Mouse (Mus musculus) hindbrain, embryonic 14.5 days (tissue): ENCODE results near the gene Ralgds. TPM values are rescaled to one million over a fixed set of nuclear protein-coding genes. Genes with fewer than 3 reads are reported as not detected.
A peak's percentile ranks its signal among the peaks of the same experiment; 100 is the strongest.
"Not testable (repeated sequence)": the region's sequence is repeated elsewhere in the genome, so short reads cannot be mapped to it uniquely, and the experiment has no call there.

ENCODE experiments used
- ATAC-seq: fragments of 200-750 bp; cut with Nextera tagmentation; 2 replicates; pipeline ENCODE4 v1.8.0; 2017; ENCODE audit warnings: moderate number of reproducible peaks, mild to moderate bottlenecking, moderate TSS enrichment, moderate library complexity; ENCODE audit not compliant: low FRiP score
- DNase-seq: peaks from one replicate; pipeline ENCODE4 v3.0.0-alpha.2; 2015; ENCODE audit warnings: low spot score
- H3K27ac ChIP-seq: fragments of 300-500 bp; sonication (generic); 2 replicates; pipeline ENCODE4 v1.5.1; 2014; ENCODE audit warnings: mild to moderate bottlenecking, moderate library complexity
- H3K27me3 ChIP-seq: fragments of 300-500 bp; sonication (generic); 2 replicates; pipeline ENCODE4 v1.6.1; 2014; ENCODE audit warnings: mild to moderate bottlenecking, low read length, mixed read lengths; ENCODE audit not compliant: control insufficient read depth, insufficient read depth
- H3K36me3 ChIP-seq: fragments of 300-500 bp; sonication (generic); replicated peaks from 2 replicates; pipeline ENCODE4 v1.6.1; 2014; ENCODE audit not compliant: control insufficient read depth, insufficient read depth
- H3K4me1 ChIP-seq: fragments of 300-500 bp; sonication (generic); replicated peaks from 2 replicates; pipeline ENCODE4 v1.6.1; 2014; ENCODE audit warnings: antibody characterized with exemption, low read length, mixed read lengths; ENCODE audit not compliant: control insufficient read depth, insufficient read depth
- H3K4me2 ChIP-seq: fragments of 300-500 bp; sonication (generic); replicated peaks from 2 replicates; pipeline ENCODE4 v1.6.1; 2014; ENCODE audit warnings: mild to moderate bottlenecking, moderate library complexity
- H3K4me3 ChIP-seq: fragments of 300-500 bp; sonication (generic); replicated peaks from 2 replicates; pipeline ENCODE4 v1.5.1; 2014; ENCODE audit warnings: mild to moderate bottlenecking, low read length
- H3K9ac ChIP-seq: fragments of 300-500 bp; sonication (generic); 2 replicates; pipeline ENCODE4 v1.6.1; 2014
- H3K9me3 ChIP-seq: fragments of 300-500 bp; sonication (generic); 2 replicates; pipeline ENCODE4 v1.6.1; 2016; ENCODE audit warnings: low read length; ENCODE audit not compliant: control insufficient read depth
- WGBS: fragments of 180-500 bp; shearing (Covaris S2); extraction: QIAGEN DNeasy Blood & Tissue Kit; methylation state at CpG from one replicate; pipeline ENCODE4 v1.1.7; 2014; 5-methylcytosine and 5-hydroxymethylcytosine counted together
- polyA plus RNA-seq: library from polyadenylated mRNA; unstranded; fragments of >200 nt; fragmentation: Nextera tagmentation; extraction: Ambion mirVana; gene quantifications from 2 replicates; pipeline ENCODE4 v1.2.1, GENCODE M21; 2014

Gene Ralgds
- polyA plus RNA-seq, 1 experiment from 2014 or later = 92.9 TPM

DNA sequence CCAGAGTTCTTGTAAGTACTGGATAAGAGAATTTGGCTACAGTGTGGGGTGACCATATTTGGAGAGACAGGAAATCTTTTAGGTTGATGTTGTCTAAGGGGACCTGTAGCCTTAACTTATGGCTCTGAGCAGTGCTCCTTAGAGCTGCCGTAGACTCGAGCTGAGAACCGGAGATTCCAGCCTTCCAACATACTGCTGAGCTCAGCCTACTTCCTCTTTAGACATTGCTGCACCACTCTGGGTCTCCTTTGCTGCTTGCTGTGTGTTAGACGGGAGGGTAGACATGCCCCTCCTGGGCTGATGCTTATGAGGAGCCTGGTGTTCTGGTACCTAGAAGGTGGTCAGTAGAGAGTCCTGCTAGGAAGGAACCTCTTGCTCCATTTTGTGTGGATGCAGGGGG, 14.5 kb upstream of the Ralgds start:
- Histone ChIP-seq H3K27ac (no peak overlapping the region), H3K4me3 (no peak overlapping the region), H3K36me3 (no peaks in the 10 kb centered on the region), H3K27me3 (no peaks in the 10 kb centered on the region), H3K9me3 (no peaks in the 10 kb centered on the region), H3K4me1 (no peaks in the 10 kb centered on the region), H3K9ac (no peak overlapping the region), H3K4me2 (no peak overlapping the region)
- 82% methylated on average over 4 of the region's 4 CpGs for WGBS
- ATAC-seq = no peak
- DNase-seq = no peak

DNA sequence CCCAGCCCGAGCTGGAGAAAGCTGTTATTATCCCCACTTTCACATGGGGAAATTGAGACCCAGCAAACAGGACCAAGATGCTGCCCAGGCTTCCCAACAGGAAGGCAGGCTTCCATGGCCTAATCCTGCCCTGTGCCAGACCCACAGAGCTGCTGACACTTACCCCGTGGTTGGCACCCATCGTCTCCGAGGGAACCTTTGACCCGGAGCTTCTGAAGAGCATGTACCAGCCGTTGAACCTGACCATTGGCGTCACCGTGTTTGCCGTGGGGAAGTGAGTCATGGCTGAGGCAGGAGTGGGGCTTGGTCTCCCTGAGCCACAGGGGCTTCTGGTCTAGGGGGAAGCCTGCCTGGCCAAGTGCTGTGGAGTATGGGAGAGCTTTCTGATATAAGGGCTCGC, 9.9 kb upstream of the Ralgds start:
- H3K4me3 ChIP-seq = no peak overlapping the region
- ATAC-seq (no peak), DNase-seq (no peak)
- H3K9ac ChIP-seq = no peak overlapping the region
- no peaks in the 10 kb centered on the region for H3K36me3 ChIP-seq
- H3K9me3 ChIP-seq = no peaks in the 10 kb centered on the region
- 88% methylated on average over 10 of the region's 10 CpGs for WGBS
- H3K4me2 ChIP-seq = no peak overlapping the region
- no peaks in the 10 kb centered on the region for H3K27me3 ChIP-seq
- H3K4me1 ChIP-seq = no peaks in the 10 kb centered on the region
- H3K27ac ChIP-seq = no peak overlapping the region

DNA sequence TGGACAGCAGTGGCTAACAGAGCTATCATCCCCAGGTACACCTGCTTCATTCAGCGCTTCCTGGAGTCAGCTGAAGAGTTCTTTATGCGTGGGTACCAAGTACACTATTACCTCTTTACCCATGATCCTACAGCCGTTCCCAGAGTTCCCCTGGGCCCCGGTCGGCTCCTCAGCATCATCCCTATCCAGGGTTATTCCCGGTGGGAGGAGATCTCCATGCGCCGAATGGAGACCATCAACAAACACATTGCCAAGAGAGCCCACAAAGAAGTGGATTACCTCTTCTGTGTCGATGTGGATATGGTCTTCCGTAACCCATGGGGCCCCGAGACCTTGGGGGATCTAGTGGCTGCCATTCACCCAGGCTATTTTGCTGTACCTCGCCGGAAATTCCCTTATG, 8.2 kb upstream of the Ralgds start:
- Histone ChIP-seq H3K9me3 (no peaks in the 10 kb centered on the region), H3K9ac (no peak overlapping the region), H3K4me3 (no peak overlapping the region), H3K27me3 (no peaks in the 10 kb centered on the region), H3K4me2 (no peak overlapping the region), H3K27ac (no peak overlapping the region), H3K4me1 (no peaks in the 10 kb centered on the region), H3K36me3 (no peaks in the 10 kb centered on the region)
- 92% methylated on average over 13 of the region's 13 CpGs for WGBS
- ATAC-seq = no peak
- no peak for DNase-seq

DNA sequence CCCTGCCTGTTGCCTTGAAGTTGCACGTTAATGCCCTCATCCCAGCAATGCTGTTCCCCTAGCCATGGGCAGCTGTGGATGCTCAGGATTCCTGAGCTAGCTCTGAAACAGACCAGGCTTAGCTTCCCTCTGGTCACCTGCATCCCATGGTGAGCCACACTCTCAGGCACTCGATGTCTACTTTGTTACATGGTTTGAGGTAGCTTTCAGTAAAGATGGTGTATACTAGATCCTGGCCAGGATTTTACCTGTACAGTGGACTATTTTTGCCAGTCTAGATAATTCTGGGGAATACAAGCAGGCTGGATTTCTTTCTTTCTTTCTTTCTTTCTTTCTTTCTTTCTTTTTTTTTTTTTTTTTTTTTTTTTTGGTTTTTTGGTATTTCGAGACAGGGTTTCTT, 7.1 kb upstream of the Ralgds start, which contains the start of gene Gm10134:
Gene Gm10134 (plus strand): TSS at position 301 of the 400 bp plus-strand sequence.
- H3K9me3 ChIP-seq = no peaks in the 10 kb centered on the region
- DNase-seq (no peak), ATAC-seq (no peak)
- no peaks in the 10 kb centered on the region for H3K27me3 ChIP-seq
- H3K4me3 ChIP-seq = no peak within 1 kb of the TSS
- no peak within 1 kb of the TSS for H3K4me2 ChIP-seq
- no peaks in the 10 kb centered on the region for H3K36me3 ChIP-seq
- no peak within 1 kb of the TSS for H3K27ac ChIP-seq
- H3K9ac ChIP-seq = no peak within 1 kb of the TSS
- H3K4me1 ChIP-seq = no peaks in the 10 kb centered on the region
- 83% methylated on average over 3 of the region's 3 CpGs for WGBS

DNA sequence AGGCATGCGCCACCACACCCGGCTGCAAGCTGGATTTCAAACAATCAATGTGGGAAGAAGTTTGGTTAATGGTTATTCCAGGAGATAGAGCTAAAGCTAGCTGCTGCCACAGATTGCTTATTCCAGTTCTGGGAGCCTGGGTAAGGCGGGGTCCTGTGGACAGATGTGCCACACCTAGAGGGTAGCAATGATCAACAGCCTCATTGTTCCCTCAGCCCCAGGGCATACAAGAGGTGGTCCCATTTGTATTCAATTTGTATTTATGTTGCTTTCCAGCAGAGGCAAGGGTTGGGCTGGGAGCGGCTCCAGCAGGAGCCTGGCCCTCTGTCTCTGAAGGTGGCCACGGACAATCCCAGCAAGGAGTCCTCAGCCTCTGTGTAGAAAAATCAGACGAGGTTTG, 6.6 kb upstream of the Ralgds start:
- Histone ChIP-seq H3K4me3 (no peak overlapping the region), H3K27me3 (no peaks in the 10 kb centered on the region), H3K36me3 (no peaks in the 10 kb centered on the region), H3K4me1 (no peaks in the 10 kb centered on the region), H3K4me2 (no peak overlapping the region), H3K9me3 (no peaks in the 10 kb centered on the region), H3K27ac (no peak overlapping the region), H3K9ac (no peak overlapping the region)
- no peak for ATAC-seq
- 91% methylated on average over 6 of the region's 6 CpGs for WGBS
- DNase-seq = no peak

DNA sequence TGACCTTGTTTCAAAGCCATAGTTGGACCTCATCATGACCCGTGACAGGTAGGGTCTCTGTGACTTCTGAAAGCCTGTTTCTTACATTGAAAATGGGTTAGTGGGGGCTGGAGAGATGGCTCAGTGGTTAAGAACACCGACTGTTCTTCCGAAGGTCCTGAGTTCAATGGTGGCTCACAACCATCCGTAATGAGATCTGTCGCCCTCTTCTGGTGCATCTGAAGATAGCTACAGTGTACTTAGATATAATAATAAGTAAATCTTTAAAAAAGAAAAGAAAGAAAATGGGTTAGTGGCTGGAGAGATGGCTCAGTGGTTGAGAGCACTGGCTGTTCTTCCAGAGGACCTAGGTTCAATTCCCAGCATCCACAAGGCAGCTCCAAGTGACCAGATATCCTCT, 1.3 kb upstream of the Ralgds start:
- not testable (repeated sequence) for H3K4me2 ChIP-seq, H3K27me3 ChIP-seq, H3K27ac ChIP-seq, DNase-seq, ATAC-seq, H3K9ac ChIP-seq, H3K9me3 ChIP-seq, H3K4me3 ChIP-seq
- Histone ChIP-seq H3K4me1 (peaks cover 26% of the 10 kb centered on the region), H3K36me3 (peaks cover 12% of the 10 kb centered on the region)
- WGBS = 53% methylated on average over 5 of the region's 5 CpGs

DNA sequence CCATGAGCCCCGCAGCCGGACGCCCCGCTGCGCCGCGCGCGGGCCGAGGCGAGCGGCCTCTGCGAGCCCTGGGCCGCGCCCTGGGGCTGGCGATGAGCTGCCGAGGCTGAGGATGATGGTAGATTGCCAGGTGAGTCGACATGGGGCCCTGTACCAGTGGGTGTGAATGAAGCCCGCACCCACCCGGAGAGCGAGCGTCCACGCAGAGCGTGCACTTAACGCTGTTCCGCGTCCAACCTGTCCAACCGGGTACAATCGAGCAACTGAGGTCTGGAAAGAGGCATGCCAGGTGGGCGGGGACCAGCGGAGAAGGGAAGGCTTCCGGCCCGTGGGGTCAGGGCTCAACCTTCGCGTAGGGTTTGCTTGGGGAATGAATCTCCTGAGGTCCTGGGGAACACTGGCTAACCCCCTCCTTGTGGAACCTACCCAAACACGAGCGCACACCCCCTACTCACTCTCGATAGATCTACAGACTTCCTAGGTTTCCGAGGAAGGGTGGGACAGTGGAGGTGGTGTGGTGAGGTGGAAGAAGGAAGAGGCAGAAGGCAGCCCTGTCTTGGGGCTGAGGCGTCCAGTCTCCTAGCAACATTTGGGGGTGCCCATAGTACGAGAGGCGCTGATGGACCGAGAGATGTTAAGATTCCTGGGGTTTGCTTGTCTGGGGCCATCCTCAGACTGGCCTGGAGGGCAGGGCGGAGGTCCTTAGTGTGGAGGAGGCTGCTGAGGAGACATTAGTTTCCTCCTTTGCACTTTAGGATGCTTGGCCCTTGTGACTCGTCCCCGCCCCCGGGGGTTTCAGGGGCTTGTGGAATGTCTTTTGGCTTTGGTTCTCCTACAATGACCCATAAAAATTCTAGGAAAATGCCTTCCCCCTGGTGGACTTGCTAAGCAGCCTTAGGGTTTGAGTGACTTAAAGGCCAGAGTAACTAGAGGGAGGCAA, 776 bp downstream of the Ralgds start:
- WGBS = 5% methylated on average over 47 of the region's 47 CpGs
- H3K4me2 ChIP-seq = peak overlapping the region; percentile 94
- ATAC-seq (peak; percentile 41; the same call in 1 of the 2 replicates), DNase-seq (no peak)
- peak overlapping the region; percentile 97 for H3K9ac ChIP-seq
- H3K27me3 ChIP-seq = no peaks in the 10 kb centered on the region
- peaks cover 14% of the 10 kb centered on the region for H3K36me3 ChIP-seq
- H3K4me1 ChIP-seq = peaks cover 46% of the 10 kb centered on the region
- H3K4me3 ChIP-seq = peak overlapping the region; percentile 97
- peak overlapping the region; percentile 91 for H3K27ac ChIP-seq
- H3K9me3 ChIP-seq = no peaks in the 10 kb centered on the region

DNA sequence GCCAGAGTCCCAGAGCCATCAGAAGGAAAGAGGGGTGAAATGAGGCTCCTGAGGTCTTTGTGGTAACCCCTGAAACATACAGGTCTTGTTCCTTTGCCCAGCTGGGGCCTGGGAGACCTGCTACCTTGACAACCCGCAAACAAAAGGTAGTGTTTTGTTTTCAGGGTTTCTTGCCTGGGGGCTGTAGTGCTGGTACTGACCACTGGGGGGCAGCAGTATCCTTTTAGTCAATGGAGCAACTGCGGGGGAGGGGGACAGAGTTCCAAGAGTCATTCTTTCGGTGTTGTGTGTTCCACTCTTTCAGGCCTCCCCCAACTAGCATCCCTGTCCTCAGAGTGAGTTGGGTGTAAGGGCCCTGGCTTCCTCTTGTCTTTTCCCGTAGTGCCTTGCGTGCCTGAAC, 1.6 kb downstream of the Ralgds start:
- peaks cover 17% of the 10 kb centered on the region for H3K36me3 ChIP-seq
- WGBS = 12% methylated on average over 5 of the region's 5 CpGs
- ATAC-seq (no peak), DNase-seq (peak; percentile 88)
- H3K9me3 ChIP-seq = no peaks in the 10 kb centered on the region
- H3K4me3 ChIP-seq = peak overlapping the region; percentile 97
- peak overlapping the region; percentile 91 for H3K27ac ChIP-seq
- H3K27me3 ChIP-seq = no peaks in the 10 kb centered on the region
- peak overlapping the region; percentile 97 for H3K9ac ChIP-seq
- H3K4me2 ChIP-seq = peak overlapping the region; percentile 94
- peaks cover 52% of the 10 kb centered on the region for H3K4me1 ChIP-seq

DNA sequence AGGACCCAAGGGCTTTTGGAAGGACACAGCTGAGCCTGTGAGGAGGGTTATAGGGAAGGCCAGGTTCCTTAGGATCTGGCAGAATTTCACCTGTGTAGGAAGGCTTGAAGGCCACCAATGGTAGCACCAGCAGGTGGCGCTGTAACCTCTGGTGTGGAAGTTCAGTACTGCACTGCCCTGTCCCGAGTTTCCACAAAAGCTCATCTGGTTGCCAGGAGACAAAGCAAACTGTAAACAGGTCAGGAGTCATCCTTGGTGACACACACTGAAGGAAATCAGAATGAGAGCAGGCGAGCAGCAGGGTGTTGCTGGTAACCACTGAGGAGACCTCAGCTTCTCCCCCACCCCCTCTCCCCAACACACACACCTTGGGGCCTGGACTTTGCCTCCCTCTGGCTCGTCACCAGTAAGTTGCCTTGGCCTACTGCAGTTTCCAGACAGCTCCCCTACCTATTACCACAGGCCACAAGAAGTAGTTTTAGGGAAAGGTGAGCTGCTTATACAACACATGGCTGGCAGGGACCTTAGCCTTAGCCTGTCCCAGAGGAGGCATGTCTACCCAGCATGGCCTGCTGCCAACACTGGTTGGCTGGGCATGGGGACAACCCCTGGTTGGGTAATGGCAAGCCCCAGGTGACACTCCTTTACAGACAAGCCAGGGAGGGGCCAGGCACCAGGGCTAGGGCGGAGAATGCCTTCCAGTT, 4.4 kb downstream of the Ralgds start:
- H3K9me3 ChIP-seq = no peaks in the 10 kb centered on the region
- no peak overlapping the region for H3K9ac ChIP-seq
- peak; percentile 67 for DNase-seq
- H3K36me3 ChIP-seq = peaks cover 24% of the 10 kb centered on the region
- peak overlapping the region; percentile 66; the same call in 1 of the 2 replicates for H3K27ac ChIP-seq
- no peak overlapping the region for H3K4me3 ChIP-seq
- ATAC-seq = no peak
- no peaks in the 10 kb centered on the region for H3K27me3 ChIP-seq
- peak overlapping the region; percentile 17 for H3K4me2 ChIP-seq
- H3K4me1 ChIP-seq = peaks cover 73% of the 10 kb centered on the region
- 36% methylated on average over 5 of the region's 5 CpGs for WGBS
